Mouse (Mus musculus) ovary, postnatal 10 days (tissue): Measurements from ENCODE around the gene Gdpd5.

Experiments
- DNase-seq: peaks from one replicate; pipeline ENCODE4 v3.0.0; 2022; ENCODE audit warnings: low spot score

Gdpd5 gene

DNA sequence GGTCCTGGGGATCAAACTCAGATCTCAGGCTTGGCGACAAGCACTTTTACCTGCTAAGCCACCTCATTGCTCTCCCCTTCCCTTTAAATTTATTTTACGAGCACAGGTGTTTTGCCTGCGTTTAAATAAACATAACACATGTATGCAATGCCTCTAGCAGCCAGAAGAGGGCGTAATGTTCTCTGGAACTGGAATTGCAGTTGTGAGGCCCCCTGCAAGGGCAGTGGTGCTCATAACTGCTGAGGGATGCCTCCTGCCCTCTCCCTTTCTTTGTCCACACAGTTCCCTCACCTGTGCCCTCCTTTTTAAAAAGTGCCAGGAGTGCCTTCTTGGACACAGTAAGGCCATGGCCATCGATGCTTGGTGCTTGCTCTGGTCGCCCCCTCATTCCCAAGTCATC lies 62.8 kb downstream of the Gdpd5 start:
- no peak for DNase-seq

DNA sequence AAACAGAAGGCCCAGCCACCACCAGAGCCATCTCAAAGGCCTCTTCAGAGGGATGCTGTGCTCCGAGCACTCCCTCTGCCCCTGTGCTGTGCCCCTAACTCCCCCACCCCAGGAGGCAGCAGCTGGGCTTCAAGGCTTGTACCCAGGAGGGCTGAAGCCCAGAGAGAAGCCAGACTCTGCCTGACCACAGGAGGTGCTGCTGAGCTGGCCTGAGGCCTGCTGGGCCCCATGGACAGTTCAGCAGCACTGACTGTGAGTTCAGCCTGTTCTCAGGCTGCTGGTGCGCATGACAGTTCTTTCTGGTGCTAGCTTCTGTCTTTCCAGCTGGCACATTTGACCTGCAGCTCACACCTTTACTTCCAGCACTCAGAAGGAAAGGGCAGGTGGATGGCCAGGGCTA lies 64.6 kb downstream of the Gdpd5 start:
- DNase-seq = no peak

DNA sequence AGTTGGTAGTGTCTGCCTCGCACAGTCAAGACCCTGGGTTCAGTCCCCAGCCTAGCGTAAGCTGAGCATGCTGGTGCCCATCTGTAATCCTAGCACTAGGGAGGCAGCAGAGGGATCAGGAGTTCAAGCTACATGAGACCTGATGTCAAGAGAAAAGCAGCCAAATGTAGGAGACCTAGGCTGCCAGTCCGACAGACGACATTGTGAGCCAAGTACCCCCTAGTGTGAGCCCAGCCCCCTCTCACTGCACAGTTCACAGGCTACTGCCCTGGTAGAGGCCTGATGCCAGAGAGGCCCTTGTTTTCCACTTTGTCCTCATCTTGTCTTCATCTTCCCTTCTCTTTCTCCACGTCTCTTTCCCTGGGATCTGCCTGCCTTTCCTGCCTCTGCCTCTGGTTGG lies 66.1 kb downstream of the Gdpd5 start:
- no peak for DNase-seq

DNA sequence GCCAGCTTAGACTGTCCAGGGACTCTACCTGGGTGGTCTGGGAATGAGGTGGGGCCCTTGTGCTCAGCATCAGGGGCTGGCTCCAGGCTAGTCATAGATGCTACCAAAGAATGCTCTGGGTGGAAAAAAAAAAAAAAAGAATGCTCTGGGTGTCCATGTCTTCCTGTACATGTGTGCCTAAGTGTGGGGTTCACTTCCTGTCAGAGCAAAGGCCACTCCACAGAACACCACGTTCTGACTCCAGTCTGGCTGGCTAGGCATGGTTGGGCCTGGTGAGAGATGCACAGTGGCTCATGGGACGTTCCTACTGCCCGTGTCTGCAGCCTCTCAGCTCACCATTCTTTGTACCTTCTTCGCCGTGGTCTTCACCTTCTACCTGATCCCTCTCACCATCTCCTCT lies 67.4 kb downstream of the Gdpd5 start:
- no peak for DNase-seq

DNA sequence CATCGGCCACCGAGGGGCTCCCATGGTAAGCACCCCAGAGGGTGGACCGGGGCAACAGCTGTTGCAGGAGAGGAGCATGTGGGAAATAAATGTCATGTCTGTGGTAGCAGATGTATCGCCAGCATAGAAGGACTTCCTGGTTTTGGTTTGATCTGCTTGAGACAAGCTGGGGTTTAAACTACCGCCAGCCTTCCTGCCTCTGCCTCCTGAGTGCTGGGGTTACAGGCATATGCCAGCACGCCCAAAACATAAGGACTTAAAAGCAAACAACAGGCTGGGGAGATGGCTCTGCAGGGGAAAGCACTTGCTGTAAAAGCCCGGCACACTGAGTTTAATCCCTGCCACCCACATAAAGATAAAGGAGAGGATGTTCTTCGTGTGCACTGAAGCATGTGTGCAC lies 67.8 kb downstream of the Gdpd5 start:
- no peak for DNase-seq

DNA sequence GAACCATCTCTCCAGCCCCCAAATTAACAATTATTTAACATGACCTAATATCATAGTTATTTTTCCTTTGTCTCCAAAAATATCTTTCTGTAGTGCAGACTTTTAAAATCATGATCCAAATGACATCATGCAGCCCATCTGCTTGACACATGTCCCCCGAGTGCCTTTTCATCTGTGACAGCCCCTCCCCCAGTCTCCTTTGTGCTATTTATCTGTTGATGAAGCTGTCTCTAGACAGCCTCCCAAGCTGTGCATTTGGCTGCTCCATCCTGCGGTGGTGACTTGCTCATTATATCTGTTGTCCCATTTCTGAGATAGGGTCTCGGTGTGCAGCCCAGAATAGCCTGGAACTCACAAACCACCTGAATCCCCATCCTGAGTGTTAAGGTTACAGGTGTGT lies 68.5 kb downstream of the Gdpd5 start:
- DNase-seq = no peak

DNA sequence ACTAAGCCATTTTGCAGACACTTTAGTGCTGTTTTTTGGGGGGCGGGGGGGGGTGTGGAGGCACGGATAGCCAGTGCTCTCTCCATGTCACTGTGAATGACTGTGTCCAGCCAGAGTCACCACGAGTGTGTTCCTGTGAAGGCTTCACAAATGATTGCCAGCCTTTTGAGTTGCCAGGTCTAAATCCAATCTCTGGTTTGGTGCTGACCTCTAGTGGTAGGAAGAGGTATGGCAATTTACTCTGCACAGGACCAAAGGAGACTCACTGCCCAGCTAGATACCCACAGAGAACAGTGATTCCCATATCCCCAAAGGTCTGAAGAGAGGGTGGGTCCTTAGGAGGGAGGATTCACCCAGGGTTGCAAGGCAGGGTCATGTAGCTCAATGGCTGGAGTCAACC lies 69.5 kb downstream of the Gdpd5 start:
- DNase-seq = peak; percentile 41

DNA sequence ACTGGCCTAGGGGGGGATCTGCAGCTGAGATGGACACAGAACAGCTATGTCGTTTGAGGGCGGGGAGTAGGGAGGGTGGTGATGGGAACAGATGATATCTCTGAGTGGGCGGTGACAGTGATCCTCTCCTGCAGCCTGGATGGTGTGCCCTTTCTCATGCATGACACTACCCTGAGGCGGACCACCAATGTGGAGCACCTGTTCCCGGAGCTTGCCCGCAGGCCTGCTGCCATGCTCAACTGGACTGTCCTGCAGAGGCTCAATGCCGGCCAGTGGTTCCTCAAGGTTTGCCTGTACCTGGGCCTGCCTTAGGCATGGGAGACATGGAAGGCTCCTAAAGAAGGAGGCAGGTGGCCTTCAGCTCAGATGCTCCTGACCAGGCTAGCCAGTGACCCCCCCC lies 71.6 kb downstream of the Gdpd5 start:
- DNase-seq = no peak

DNA sequence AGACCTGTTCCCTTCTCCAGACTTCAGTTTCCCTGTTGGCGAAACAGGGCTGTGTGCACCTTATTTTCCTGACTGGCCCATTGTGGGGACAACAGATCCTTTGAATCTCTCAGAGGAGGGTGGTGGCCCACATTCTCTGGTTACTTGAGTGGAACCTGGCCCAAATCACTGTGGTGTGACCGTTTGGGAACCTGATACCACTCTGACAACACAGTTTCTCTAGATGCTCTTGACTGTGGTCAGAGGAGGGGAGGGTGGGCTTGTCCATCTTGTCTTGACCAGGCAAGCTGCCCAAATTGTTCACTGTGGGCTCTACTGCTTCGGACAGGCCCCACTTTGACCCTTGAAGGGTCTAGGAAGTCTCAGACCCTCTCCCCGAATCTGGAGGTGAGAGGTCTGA lies 72.8 kb downstream of the Gdpd5 start:
- no peak for DNase-seq

DNA sequence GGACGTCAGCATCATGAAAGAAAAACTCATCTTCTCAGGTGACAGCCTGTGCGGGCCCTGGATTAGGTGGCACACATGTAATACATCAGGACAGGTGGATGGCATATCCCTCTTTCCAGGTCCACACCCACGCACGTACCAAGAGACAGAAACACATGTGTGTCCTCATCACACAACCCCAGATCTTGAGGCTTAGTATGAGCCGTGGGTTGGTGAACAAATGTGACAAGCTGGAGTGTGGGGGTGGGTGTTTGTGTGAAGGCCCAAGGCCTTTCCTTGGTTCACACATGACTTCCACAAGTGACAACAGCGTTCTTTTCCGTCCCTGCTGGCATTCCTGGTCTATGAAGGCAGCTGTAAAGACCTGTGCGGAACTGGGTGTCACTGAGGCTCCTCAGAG lies 77.6 kb downstream of the Gdpd5 start:
- no peak for DNase-seq

DNA sequence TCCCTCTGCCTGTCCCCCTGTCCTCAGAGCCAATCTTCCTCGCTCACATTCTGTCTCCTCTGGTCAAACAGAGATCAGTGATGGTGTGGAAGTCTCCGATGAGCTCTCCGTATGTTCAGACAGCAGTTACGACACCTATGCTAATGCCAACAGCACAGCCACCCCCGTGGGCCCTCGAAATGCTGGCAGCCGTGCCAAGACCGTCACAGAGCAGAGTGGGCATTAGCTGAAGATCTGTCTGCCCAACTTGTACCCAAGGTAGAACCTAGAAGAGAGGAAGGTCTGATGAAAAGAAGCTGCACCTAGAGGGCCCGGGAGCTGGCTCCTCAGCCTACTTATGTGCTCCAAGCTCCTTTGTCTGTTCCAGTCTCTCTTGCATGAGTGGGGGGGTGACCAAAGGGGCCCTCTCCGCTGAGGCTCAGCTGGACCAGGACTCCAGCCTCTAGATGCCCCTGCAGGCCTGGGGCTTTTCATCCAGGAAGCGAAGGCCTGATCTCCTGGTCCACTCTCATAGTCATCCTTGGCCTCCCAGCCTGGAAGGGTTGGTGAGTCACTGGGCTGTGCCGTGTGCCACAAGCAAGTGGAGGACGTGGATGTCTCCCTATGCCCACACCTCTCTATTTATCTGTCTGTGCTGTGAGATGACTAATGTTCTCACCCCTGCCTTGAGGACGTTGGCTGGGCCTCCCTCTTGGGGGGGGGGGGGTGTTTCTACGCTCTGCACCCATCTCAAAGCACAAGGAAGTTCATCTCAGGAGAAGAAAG lies 78.9 kb downstream of the Gdpd5 start:
- DNase-seq = no peak

DNA sequence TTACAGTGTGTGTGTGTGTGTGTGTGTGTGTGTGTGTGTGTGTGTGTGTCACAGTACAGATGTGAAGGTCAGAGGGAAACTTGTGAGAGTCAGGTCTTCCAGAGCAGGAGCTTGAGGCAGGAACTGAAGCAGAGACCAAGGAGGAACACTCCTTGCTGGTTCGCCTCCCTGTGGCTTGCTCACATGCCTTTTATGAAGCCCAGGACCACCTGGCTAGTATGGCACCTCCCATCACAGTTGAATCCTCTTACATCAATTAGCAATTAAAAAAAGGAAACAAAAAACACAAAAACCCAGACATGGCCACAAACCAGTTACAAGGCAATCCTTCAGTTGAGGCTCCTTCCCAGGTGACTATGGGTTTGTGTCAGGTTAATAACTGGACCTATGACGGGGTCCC lies 81.9 kb downstream of the Gdpd5 start:
- DNase-seq = no peak

DNA sequence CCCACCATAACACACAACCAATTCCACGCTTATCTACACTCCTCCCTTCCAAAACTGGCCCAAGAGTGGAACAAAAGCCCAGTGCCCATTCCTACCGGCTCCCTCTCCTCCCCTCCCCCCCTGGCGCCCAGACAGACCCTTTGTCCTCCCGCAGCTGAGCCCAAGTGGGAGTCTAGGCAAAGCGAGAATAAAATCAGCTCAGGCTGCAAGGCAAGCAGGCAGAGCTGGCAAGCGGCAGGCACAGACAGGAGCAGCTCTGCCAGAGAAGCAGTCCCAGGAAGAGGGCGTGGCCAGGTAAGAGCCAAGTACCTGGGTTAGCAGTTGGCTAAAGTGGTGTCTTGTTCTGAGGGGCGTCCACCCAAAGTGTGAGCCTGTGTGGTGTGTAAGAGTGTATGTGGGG lies 84.6 kb downstream of the Gdpd5 start, which contains the start of gene Klhl35:
TSS of gene Klhl35 (plus strand) at position 194 of the 400 bp plus-strand sequence.
- DNase-seq = no peak

DNA sequence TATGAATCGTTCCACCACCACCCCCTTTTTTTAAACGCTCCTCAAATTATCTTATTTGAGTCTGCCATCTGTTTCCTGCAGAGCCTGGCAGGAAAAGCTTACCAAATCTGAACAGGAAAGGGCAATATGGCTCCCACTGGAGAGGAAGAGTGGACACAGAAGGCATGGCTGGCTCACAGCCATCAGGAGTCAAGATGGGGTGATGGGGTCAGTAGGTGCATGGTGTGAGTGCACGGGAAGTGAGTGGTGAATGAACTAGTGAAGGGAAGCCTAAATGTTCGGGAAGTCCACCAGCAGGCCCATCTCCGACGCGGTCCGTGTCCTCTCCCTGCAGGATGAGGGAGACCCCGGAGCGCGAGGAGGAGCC lies 86.7 kb downstream of the Gdpd5 start:
- no peak for DNase-seq

DNA sequence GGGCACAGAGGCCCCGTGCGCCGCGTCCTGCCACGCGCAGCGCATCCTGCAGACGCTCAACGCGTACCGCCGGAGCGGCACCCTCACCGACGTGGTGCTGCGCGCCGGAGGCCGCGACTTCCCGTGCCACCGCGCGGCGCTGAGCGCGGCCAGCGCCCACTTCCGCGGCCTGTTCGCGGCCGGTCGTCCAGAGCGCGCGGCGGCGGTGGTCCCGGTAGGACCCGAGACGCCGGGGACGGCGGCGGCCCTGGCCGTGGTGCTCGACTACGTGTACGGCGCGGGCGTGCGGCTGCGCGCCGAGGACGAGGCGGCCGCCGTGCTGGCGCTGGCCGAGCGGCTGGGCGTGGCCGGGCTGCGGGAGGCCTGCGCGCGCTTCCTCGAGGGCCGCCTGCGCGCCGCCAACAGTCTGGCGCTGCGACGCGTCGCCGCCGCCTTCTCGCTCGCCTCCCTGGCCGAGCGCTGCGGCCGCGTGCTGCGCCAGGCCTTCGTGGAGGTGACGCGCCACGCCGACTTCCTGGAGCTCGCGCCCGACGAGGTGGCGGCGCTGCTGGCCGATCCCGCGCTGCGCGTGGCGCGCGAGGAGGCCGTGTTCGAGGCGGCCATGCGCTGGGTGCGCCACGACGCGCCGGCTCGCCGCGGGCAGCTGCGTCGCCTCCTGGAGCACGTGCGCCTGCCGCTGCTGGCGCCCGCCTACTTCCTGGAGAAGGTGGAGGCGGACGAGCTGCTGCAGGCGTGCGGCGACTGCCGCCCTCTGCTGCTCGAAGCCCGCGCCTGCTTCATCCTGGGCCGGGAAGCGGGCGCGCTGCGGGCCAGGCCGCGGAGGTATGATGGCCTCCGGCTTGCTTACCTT lies 87.3 kb downstream of the Gdpd5 start:
- peak; percentile 45 for DNase-seq

DNA sequence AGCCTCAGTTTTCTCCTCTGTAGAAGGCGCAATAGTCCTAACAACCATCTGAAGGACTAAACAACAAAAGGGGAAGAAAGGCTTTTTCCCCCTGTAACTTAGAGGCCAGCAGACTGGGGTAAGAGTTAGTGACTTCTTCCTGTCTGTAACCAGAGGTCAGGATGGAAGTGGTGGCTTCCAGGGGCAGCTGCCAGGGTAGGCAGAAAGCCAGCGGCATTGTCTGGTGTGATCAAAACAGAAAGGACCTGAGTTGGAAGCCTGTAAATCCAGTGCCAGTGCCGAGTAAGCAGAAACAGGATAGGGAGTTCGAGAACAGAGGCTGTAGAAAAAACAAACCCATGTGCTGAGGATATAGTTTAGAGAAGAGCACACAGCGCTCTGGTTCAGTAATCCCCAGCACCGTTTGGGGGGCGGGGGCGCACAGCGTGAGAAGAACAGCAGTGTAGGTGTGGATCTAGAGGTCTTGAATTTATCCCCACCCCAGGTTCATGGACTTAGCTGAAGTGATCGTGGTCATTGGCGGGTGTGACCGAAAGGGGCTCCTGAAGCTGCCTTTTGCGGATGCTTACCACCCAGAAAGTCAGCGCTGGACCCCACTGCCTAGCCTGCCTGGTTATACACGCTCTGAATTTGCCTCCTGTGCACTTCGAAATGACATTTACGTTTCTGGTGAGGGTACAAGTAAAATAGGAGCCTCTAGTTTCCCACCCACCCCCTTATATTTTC lies 88.6 kb downstream of the Gdpd5 start:
- no peak for DNase-seq

DNA sequence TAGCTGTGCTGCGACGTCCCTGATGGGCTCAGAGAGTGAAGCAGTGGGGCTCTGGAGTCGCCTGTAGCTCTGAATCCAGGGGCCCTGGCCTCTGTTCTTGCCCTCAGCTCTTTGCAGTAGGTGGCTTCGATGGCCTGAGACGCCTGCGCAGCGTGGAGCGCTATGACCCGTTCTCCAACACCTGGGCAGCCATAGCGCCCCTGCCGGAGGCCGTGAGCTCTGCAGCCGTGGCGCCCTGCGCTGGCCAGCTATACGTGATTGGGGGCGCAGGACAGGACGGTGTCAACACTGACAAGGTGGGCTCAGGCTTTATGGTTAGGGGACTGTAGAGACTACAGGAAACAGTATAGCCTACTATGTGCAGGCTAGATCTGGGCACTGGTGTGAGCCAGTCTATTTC lies 90.4 kb downstream of the Gdpd5 start:
- DNase-seq = no peak

DNA sequence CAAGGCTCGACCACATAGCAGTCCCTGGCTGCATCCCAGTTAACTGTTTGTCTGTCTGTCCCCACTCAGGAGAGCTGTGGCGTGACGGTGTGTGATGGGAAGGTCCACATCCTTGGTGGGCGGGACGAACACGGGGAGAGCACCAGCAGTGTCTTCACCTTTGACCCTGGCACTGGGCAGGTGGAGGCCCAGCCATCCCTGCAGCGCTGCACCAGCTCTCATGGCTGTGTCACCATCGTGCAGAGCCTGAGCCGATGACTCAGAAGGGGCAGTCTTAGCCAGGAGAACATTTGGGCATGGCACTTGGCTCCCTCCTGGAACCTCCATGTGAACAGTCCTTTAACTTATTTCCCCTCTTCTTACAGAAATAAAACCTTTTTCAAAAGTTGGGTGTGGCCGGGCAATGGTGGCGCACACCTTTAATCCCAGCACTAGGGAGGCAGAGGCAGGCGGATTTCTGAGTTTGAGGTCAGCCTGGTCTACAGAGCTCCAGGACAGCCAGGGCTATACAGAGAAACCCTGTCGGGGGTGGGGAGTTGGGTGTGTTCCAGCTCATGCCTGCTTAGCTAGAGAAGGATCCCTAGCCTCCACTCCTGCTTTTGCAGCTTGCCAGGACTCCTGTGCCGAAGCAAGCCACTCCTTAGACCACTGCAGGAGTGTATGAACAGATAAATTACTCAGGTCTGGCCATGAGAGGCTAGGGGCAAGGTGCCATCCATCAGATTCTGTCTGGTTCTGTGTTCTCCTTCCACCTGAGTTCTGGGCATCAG lies 92.6 kb downstream of the Gdpd5 start:
- no peak for DNase-seq

DNA sequence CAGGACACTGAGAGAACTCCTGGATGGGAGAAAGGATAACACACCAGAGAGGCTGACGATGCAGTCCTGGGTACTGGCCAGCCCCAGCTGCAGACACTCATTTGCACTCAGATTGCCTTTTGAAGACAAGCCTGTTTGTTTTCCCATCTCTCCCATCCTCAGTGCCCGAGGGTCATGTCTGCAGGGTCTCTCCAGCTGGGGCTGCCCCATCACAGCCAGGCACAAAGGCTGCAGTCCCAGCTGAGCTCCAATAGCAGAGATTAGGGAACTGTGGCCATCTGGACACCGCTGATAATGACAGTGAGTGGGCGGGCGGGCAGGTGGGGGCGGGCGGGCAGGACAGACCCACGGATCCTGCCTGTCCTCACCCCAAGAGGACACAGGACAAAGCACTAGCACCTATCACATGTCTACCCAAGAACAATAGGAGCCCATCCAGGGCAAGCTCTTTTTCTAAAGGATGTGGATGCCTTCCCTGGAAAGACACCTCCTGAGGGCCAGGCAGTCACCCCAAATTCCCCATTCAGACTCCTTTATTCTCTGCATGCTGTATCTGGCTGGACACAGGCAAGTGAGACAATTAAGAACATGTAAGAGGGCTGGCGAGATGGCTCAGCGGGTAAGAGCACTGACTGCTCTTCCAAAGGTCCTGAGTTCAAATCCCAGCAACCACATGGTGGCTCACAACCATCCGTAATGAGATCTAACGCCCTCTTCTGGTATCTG lies 93.8 kb downstream of the Gdpd5 start:
- no peak for DNase-seq

DNA sequence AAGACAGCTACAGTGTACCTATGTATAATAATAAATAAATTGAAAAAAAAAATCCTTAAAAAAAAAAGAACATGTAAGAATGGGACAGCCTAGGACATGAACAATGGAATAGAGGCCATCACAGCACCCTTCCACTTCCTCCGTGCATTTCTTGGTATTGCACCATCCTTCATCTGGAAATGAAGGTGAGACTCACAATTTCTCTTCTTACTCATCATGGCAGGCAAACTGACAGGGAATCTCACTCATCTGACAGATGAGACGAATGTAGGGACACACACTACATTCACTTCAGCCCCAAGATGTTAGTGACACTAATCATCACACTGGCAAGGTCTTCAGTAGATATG lies 94.3 kb downstream of the Gdpd5 start:
- no peak for DNase-seq

DNA sequence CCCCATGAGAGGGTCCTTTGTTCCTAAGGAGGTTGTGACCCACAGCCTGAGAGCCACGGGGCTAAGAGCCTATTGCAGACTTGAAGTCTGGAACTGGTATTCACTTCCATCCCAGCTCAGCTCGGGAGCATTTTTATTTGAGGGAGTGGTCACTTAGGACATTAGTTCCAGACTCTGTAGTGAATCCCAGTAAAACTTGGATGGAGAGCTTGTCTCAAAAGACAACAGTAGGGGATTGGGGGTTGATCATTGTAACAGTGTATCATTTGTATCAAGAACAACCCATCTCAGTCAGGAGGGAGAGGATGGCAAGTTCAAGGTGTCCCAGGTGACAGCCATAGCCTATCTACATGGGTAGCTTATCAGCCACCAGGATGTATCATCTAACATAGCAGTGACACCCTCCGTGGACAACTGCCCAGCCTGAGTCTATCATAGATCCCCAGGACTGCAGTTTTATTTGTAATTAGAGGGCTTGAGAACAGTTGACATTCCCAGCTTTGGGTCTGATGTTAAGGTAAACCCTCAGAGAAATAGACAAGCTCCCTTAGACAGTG lies 95.4 kb downstream of the Gdpd5 start:
- no peak for DNase-seq
